Mouse (Mus musculus) common myeloid progenitor, adult 5-6 weeks (primary cell): ENCODE results near the gene Bdkrb1. TPM values are rescaled to one million over a fixed set of nuclear protein-coding genes. Genes with fewer than 3 reads are reported as not detected.

Experiments
- ATAC-seq: replicated peaks from 2 replicates; pipeline ENCODE4 v1.8.0; 2016; ENCODE audit warnings: low read depth, mild to moderate bottlenecking, moderate TSS enrichment, inconsistent platforms; ENCODE audit not compliant: poor library complexity, severe bottlenecking
- total RNA-seq: library from RNA; stranded (forward); fragments of 200-1000, 187-1606 nt; gene quantifications from 2 replicates; pipeline ENCODE4 v1.2.3, GENCODE M21; 2017

Gene Bdkrb1
- total RNA-seq, 1 experiment from 2014 or later: not detected

GRCm38 (mm10) chr12:105593471-105593870, 9.4 kb upstream of the Bdkrb1 start:
- ATAC-seq: no peak

GRCm38 (mm10) chr12:105597135-105597534, 5.8 kb upstream of the Bdkrb1 start:
- ATAC-seq: no peak

- peak; percentile 56; the same call in 1 of the 2 replicates for ATAC-seq
Observed at GRCm38 (mm10) chr12:105598503-105598902, 4.4 kb upstream of the Bdkrb1 start.

- no peak for ATAC-seq
Observed at GRCm38 (mm10) chr12:105599098-105599497, 3.8 kb upstream of the Bdkrb1 start.

- no peak for ATAC-seq
Observed at GRCm38 (mm10) chr12:105601586-105601985, 1.3 kb upstream of the Bdkrb1 start.

GRCm38 (mm10) chr12:105603904-105604303, 1.0 kb downstream of the Bdkrb1 start:
- ATAC-seq: no peak

- no peak for ATAC-seq
Observed at GRCm38 (mm10) chr12:105605212-105605611, 2.3 kb downstream of the Bdkrb1 start.

- ATAC-seq: no peak
Observed at GRCm38 (mm10) chr12:105606881-105607280, 4.0 kb downstream of the Bdkrb1 start.

- ATAC-seq: no peak
Observed at GRCm38 (mm10) chr12:105611045-105611444, 8.2 kb downstream of the Bdkrb1 start.

GRCm38 (mm10) chr12:105611748-105612147, 8.9 kb downstream of the Bdkrb1 start:
- peak; percentile 65 for ATAC-seq

- ATAC-seq: no peak
Observed at GRCm38 (mm10) chr12:105613559-105613958, 10.7 kb downstream of the Bdkrb1 start.

- ATAC-seq: peak; percentile 73
Observed at GRCm38 (mm10) chr12:105622048-105622447, 19.2 kb downstream of the Bdkrb1 start.

- no peak for ATAC-seq
Observed at GRCm38 (mm10) chr12:105622981-105623539, 20.2 kb downstream of the Bdkrb1 start.

- no peak for ATAC-seq
Observed at GRCm38 (mm10) chr12:105625798-105626197, 22.9 kb downstream of the Bdkrb1 start.

- ATAC-seq: no peak
Observed at GRCm38 (mm10) chr12:105634374-105635067, 31.6 kb downstream of the Bdkrb1 start.

- no peak for ATAC-seq
Observed at GRCm38 (mm10) chr12:105636551-105636950, 33.7 kb downstream of the Bdkrb1 start.

GRCm38 (mm10) chr12:105637554-105637953, 34.7 kb downstream of the Bdkrb1 start:
- ATAC-seq: no peak

- ATAC-seq: no peak
Observed at GRCm38 (mm10) chr12:105642770-105643321, 40.0 kb downstream of the Bdkrb1 start.
